Mouse (Mus musculus) neutrophil, adult 5-6 weeks (primary cell): ENCODE measurements around the gene Zc3h10. TPM values are rescaled to one million over a fixed set of nuclear protein-coding genes. Genes with fewer than 3 reads are reported as not detected.
"Not testable (repeated sequence)": the region's sequence is repeated elsewhere in the genome, so short reads cannot be mapped to it uniquely, and the experiment has no call there.

ENCODE experiments used
- ATAC-seq: fragments of 151-379, 151-347 bp; 2 replicates; pipeline ENCODE4 v1.8.0; 2017; ENCODE audit warnings: mild to moderate bottlenecking, moderate TSS enrichment; ENCODE audit not compliant: insufficient number of reproducible peaks, poor library complexity, low FRiP score, severe bottlenecking; ENCODE audit errors: extremely low read depth
- total RNA-seq: library from RNA; stranded (forward); fragments of 200-1000 nt; gene quantifications from 2 replicates; pipeline ENCODE4 v1.2.3, GENCODE M21; 2017

Gene Zc3h10
- total RNA-seq, 1 experiment from 2014 or later: 37.9 TPM

GRCm38 (mm10) chr10:128526366-128527356 lies 20.9 kb downstream of the Zc3h10 start:
- no peak for ATAC-seq

- ATAC-seq: peak; percentile 88
These were observed 21.8 kb downstream of the Zc3h10 start, which contains the start of gene Esyt1 for GRCm38 (mm10) chr10:128525671-128526308. Esyt1 (minus strand) TSS chr10:128525871.

- ATAC-seq: peak; percentile 24
These were observed 22.6 kb downstream of the Zc3h10 start for GRCm38 (mm10) chr10:128524732-128525662.

- no peak for ATAC-seq
These were observed 23.4 kb downstream of the Zc3h10 start for GRCm38 (mm10) chr10:128524111-128524731.

GRCm38 (mm10) chr10:128522351-128522750 lies 25.2 kb downstream of the Zc3h10 start:
- no peak for ATAC-seq

- no peak for ATAC-seq
These were observed 27.0 kb downstream of the Zc3h10 start for GRCm38 (mm10) chr10:128520591-128520990.

- peak; percentile 51; the same call in 1 of the 2 replicates for ATAC-seq
These were observed 28.7 kb downstream of the Zc3h10 start for GRCm38 (mm10) chr10:128518833-128519232.

- ATAC-seq: no peak
These were observed 30.9 kb downstream of the Zc3h10 start for GRCm38 (mm10) chr10:128516677-128517076.

- no peak for ATAC-seq
These were observed 31.5 kb downstream of the Zc3h10 start for GRCm38 (mm10) chr10:128516029-128516428.

- ATAC-seq: no peak
These were observed 32.5 kb downstream of the Zc3h10 start for GRCm38 (mm10) chr10:128515044-128515443.

- ATAC-seq: no peak
These were observed 35.8 kb downstream of the Zc3h10 start for GRCm38 (mm10) chr10:128511761-128512160.

GRCm38 (mm10) chr10:128511189-128511588 lies 36.4 kb downstream of the Zc3h10 start:
- ATAC-seq: no peak

- ATAC-seq: no peak
These were observed 37.3 kb downstream of the Zc3h10 start for GRCm38 (mm10) chr10:128510301-128510700.

- ATAC-seq: no peak
These were observed 37.7 kb downstream of the Zc3h10 start for GRCm38 (mm10) chr10:128509831-128510230.

- no peak for ATAC-seq
These were observed 38.4 kb downstream of the Zc3h10 start for GRCm38 (mm10) chr10:128509203-128509602.

GRCm38 (mm10) chr10:128508260-128508659 lies 39.3 kb downstream of the Zc3h10 start:
- no peak for ATAC-seq

- ATAC-seq: no peak
These were observed 41.6 kb downstream of the Zc3h10 start for GRCm38 (mm10) chr10:128505974-128506373.

- ATAC-seq: not testable (repeated sequence)
These were observed 42.3 kb downstream of the Zc3h10 start for GRCm38 (mm10) chr10:128505371-128505667.
